Mouse (Mus musculus) testis, adult 2 months (tissue): ENCODE measurements at regions not wholly inside any gene's neighbourhood (a gene's known extent, or its start where the extent isn't known, plus 50 kb on each side); places are given as distances from the start of the nearest gene placed in this dataset.

Experiments
- CTCF ChIP-seq: fragments of 200-500 bp; IDR thresholded peaks from 2 replicates; pipeline ENCODE4 v1.5.1; 2012; ENCODE audit warnings: low read depth, mild to moderate bottlenecking, inconsistent platforms, low read length, moderate library complexity; ENCODE audit not compliant: control insufficient read depth, insufficient read depth, insufficient replicate concordance
- POLR2A ChIP-seq: fragments of 200-500 bp; IDR thresholded peaks from 2 replicates; pipeline ENCODE4 v1.6.1; 2012; ENCODE audit warnings: low read depth, mild to moderate bottlenecking, inconsistent platforms, low read length, moderate library complexity; ENCODE audit not compliant: control insufficient read depth

DNA sequence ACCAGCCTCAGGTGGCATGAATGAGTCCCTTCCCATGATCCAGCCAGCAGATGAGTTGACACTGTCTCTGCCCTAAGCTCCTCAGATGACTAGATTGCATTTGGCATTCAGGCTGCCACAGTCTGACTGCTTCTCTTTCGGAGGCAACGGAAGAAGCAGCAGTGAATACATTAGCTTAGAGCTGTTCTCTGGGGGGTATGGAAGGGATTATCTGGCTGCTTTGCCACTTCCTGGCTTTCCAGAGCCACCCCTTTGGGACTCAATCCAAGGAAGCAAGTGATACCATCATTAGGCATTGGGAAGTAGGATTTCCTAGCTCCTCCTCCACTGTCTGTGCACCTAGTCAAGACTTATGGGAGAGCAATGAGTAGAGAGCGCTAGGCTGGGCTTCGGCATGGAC lies 421.5 kb downstream of the Rps24 start:
- TF ChIP-seq POLR2A (no peak), CTCF (no peak)
